Mouse (Mus musculus): Measurements from ENCODE around the gene Msantd2.

The Msantd2 gene

DNA sequence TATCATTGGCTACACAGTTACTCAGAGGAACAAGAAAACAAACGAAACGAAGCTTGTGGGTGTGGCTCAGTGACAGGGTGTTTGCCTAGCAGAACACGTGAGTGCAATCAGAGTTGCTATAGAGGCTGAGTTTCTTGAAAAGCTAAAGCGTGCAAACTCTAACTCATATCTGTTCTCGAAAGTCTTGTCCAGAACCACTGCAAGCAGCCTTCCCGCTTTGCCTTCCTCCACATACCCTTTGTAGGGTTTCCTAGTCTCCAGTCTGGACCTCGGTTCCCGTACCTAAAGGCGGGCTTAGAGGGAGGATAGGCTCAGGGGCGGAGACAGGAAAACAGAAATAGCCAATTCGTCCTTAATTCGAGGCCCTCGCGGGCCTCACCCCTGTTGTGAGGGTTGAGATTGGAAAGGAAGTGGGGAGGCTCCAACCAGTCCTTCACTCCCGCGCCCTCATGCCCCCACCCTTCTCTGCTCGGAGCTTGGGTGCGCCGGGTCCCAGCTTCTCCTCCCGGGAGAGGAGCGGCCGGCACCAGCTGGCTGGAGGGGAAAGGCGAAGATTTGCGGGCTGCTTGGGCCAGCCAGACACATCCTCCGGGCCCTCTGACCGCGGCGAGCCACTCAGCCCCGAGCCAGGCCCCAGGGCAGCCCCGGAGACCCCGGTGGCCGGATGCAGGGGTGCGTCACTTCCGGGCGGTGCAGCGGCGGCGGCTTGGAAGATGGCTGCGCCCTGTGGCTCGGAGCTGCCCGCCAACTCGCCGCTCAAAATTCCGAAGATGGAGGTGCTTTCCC, at the start of gene Msantd2:
TSS of gene Msantd2 (plus strand) at position 709 of the 786 bp plus-strand sequence.
- peak; percentile 89 for DNase-seq (ENCODE audit: low read depth)

DNA sequence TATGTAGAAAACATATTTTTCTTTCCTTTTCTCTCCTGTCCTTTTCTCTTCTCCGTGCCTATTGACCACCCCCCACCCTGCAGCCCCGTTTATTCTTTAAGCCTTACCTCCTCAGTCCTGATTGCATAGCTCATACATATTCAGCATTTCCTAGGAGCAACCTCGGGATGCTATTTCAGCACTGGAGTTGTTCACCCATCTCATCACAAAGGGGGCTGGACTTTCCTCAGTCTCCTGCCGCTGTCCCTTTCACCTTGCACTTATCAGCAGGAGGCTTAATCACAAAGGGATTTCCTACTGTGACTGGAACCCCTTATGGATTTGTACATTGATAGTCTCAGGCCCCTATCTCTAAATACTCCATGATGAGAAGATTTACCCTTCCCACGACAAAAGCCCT, 36.7 kb upstream of the Msantd2 start:
- DNase-seq (ENCODE audit: low read depth): no peak

DNA sequence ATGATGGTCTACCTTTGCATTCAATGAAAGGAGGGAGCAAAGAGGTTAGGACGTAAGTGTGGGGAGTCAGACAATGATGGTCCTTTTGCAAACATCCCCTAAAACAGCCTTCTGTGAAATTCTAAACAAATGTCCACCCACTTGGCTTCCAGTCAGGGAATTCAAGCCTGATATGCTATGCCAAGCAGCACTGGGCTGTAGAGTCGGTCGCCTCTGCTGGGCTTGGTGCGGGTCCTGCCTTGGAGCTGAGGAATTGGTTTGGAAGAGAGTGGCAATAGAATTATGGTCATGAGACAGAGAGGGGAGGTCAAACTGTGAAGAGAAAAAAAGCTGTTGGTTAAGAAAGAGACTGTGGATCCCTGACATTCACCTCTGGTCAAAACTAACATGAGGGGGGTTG, 35.8 kb upstream of the Msantd2 start:
- DNase-seq (ENCODE audit: low read depth): no peak

- no peak for DNase-seq (ENCODE audit: low read depth)
These were observed 35.1 kb upstream of the Msantd2 start for GRCm38 (mm10) chr9:37454011-37454492.

- no peak for DNase-seq (ENCODE audit: low read depth)
These were observed 34.1 kb upstream of the Msantd2 start for GRCm38 (mm10) chr9:37454991-37455390.

DNA sequence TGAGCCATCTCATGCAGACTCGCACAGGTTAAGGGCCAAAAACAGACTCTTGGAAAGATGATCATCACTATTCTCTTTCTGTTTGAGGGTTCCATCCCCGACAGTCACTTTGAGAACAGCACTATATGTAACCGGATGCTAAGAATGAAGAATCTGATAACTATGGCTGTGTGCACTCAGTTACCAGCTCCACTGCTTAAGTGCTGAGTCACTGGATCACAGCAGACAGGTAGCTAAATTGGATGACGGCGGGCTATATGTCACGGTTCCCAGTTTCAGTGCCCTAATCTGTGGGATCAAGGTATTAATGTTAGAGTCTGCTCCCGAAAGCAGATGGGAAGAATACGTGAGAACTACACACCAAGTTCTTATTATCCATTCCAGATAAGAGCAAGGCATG, 33.3 kb upstream of the Msantd2 start:
- DNase-seq (ENCODE audit: low read depth): no peak

DNA sequence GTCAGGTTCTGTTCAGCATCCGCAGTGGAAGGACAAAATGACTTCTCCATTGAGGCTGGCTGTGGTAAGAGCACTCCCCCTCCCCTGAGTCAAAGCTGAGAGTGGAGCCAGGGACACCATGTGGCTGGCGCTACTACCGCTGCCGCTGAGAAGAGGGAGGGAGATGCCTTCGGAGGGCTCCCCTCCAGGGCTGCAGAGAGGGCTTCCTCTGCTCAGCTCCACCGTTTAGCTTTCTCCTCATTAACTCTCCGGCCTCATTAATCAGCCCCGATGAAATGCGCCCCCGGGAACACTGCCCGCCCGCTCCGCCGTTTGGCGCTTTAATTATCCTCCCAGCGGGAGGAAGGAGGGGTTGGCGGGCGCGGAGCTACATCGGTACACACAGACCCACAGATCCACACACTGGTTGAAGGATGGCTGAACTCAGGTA, 32.6 kb upstream of the Msantd2 start:
- no peak for DNase-seq (ENCODE audit: low read depth)

DNA sequence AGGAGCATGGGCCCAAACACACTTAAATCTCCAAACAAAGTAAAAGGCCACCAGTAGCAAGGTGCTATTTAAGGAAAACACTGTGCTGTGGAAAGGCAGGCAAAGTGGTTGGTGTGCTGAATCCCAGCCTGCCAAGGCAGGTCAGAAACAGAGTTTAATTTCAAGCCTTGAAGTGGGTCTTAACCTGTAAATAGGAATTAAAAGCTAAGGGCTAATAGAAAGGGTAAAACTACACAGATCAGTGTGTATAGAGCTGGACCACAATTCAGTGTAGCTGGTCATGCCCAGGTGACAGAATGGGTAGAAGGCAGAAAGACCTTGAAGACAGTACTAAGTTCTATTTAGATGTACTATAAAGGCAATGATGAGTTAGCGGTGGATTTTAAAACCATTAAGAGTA, 32.0 kb upstream of the Msantd2 start:
- DNase-seq (ENCODE audit: low read depth): no peak

DNA sequence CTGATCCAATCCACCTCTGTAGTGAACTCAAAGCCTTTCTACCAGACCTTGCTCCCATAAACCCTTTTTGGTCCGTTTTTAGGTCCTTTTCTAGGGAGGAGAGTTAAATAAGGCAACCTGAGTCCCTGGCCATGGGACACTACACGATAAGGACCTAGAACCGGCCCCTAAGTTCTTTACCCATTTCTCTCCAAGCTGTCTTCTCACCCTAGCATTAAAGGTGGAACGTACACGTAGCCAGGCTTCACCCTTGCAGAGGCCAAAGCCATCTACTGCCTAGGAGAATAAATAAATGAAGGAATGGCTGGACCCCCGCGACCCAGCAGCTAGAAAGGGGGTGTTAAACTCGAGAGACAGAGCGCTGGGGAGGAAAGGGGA, 29.5 kb upstream of the Msantd2 start:
- no peak for DNase-seq (ENCODE audit: low read depth)

DNA sequence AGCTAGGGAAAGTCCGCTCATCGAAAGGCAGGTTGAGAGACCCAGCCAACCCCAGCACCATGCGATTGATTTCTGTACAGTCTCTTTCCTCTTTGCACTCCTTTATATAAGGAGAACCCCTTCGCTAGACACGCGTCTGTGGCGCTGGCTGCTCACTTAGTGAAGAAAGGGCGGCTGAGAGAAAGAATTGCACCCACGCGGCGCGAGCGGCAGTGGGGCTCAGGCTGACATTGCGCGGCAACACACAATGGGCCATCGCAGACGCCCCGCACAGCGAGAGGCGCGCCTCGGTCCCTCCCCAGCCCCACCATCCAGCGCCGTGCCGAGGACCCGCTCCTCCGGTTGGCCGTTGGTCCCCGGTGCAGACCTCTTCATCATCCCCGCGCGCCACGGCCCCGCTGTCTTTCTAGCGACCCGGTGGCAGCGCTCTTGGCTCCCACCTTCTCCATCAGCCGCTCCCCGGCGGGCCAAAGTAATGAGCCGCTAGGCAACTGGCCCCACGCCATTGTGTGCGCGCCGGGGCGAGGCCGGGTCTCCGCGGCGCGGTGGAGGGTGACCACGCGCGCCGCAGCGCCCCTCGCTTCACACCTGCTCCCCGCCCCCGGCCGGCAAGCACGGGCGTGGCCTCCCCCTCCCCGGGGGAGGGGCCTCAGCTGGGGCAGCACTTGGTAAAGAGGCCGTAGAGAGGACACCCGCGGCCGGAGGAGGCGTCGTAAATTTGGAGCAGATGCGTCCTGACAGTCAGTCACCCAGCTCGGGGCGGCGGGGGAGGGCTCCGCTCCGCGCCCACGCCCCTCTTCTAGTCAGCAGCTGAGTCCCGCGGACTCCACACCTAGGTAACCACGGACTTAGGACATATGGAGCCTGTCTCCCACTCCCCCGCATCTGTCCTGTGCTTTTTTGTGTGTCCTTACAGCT, 28.8 kb upstream of the Msantd2 start:
- no peak for DNase-seq (ENCODE audit: low read depth)

DNA sequence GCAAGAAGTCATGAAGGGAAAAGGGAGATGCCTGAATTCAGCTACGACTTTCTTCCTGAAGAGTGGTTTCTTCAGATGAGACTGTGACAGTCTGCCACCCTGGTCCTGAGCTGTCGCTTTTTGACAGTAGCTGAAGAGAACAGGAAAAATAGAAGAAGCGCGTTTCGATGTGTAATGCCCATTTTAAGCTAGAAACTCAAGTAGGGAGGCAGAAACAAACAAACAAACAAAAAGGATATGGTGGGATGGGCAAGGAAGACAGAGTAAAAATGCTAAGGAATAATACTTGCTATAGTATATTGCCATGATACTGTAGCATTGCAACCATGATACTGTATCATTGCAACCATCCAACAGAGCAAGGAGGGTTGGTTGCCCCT, 28.2 kb upstream of the Msantd2 start:
- no peak for DNase-seq (ENCODE audit: low read depth)

GRCm38 (mm10) chr9:37461571-37461970, 27.5 kb upstream of the Msantd2 start:
- no peak for DNase-seq (ENCODE audit: low read depth)

DNA sequence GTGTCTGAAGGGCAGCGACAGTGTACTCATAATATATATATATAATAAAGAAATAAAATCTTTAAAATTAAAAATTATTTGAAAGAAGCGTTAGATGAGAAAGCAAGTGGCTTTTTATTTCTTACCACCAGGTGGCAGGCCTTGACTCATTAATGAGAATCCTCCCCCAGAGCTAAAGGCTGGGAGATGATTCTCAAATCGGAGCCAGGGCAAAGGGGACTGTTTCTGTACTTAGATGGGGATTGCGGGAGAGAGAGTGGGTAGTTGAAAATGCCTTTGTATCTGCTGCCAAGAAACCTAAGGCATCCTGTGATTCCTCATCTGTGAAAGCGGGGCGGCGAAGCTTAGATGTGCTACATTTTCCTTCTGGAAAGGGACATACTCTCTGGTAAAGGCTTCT, 26.4 kb upstream of the Msantd2 start:
- DNase-seq (ENCODE audit: low read depth): peak; percentile 67

GRCm38 (mm10) chr9:37473611-37474125, 15.5 kb upstream of the Msantd2 start:
- DNase-seq (ENCODE audit: low read depth): no peak

DNA sequence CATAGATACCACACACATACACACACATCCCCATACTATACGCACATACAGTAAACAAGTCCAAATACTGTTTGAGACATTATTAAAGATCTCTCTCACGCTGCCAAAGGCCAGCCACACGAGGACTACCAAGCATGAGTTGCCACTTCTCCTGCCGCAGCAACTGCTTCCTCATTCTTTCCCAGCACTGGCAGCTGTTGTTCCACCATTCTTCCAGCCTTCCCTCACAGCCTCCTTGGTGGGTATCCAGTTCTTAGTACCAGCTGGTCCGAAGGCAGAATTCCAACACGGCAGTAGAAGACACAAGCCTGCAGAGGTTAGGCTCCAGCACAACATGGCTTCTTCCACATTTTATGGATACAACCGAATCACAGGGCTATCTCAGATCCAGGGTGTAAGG, 14.2 kb upstream of the Msantd2 start:
- DNase-seq (ENCODE audit: low read depth): no peak

GRCm38 (mm10) chr9:37485146-37485545, 4.0 kb upstream of the Msantd2 start:
- DNase-seq (ENCODE audit: low read depth): no peak

DNA sequence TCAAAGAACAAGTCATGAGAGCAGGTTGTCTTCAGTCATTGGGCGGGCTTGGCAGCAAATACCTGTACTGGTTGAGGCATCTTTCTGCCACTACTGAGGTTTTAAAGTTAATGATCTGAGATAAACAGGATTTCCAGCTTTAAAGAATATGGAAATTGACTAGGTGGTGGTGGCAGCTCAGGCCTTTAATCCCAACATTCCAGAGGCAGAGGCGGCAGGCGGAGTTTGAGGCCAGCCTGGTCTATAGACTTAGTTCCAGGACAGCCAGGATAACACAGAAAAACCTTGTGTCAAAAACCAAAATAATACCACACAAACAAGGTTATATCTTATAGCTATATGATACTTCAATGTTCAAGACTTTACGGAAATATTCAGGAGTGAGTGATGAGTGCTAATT, 1.1 kb upstream of the Msantd2 start:
- DNase-seq (ENCODE audit: low read depth): peak; percentile 8

GRCm38 (mm10) chr9:37489446-37490120, 464 bp downstream of the Msantd2 start:
- peak; percentile 70 for DNase-seq (ENCODE audit: low read depth)

DNA sequence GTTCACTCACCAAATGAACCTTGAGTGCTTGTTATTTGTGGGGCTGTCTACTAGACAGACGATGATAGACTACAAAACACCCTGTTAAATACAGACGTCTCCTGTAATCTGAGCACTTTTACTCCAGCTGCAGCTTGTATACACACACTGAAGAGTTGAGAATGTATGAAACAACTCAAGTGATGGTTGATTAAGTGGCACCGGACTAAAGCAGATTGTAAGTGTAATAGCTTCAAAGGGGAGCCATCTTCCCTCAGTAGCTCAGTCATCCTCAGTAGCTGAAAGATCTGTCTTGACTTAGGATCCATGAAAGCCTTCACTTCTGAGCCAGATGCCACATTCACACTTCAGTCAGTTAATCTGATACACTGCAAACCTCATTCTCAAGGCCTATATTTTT, 6.6 kb downstream of the Msantd2 start:
- DNase-seq (ENCODE audit: low read depth): no peak

DNA sequence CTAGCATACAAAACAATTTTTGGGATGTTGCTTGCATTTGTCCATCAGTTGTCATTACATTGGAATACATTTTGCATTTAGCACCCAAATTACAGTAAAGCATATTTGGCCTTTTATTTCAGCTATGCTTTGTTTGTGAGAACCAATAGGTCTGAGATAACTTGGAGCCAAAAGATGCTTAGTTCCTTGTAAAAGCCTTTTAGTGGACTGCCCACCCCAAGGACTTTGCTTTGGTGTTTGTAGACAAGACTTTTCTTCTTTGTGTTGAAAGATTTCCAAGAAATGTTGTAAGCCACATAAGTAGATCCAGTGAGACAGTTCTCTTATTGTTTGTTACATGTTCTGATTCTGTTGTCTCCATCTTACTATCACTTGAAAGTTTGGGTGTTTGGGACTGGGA, 7.2 kb downstream of the Msantd2 start:
- no peak for DNase-seq (ENCODE audit: low read depth)

DNA sequence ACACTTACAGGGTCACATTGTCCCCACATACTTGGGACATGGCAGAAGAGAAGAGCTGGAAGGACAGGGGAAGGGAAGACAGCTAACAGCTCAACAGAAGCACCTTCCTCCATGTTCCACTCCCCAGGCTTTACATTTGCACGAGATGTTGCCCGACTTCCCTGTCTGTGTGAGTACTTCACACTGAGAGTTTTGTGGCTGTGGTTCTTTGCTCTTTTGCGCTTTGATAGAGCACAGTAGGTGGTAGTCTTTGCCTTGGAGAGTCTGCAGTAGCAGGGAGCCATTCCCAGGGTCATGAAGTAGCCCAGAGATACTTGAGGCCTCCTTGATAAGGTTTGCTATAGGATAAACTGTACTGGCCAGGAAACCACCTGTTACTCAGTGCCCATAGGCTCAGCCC, 11.1 kb downstream of the Msantd2 start:
- DNase-seq (ENCODE audit: low read depth): no peak

DNA sequence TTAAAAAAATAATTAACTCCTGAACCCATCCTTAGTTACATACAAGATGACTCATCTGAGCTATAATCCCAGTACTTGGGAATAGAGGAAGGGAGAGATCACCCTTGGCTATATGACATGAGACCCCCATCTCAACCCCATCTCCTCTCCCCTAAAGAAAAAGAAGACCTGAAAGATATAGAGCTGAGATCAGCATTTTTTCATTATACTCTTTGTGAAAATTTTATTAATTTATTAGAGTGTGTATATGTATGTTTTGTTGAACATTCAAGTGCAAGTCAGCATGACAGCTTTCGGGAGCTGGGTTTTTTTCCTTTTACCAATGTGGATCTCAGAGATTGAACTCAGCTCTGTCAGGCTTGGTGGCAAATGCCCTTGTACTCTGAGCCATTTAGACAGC, 12.1 kb downstream of the Msantd2 start:
- no peak for DNase-seq (ENCODE audit: low read depth)

Measured in induced T-regulatory cell, adult 2 months (primary cell).